Mouse (Mus musculus): ENCODE measurements at regions not wholly inside any gene's neighbourhood (a gene's known extent, or its start where the extent isn't known, plus 50 kb on each side); places are given as distances from the start of the nearest gene placed in this dataset.
A peak's percentile ranks its signal among the peaks of the same experiment; 100 is the strongest.
"Not testable (repeated sequence)": the region's sequence is repeated elsewhere in the genome, so short reads cannot be mapped to it uniquely, and the experiment has no call there.

DNA sequence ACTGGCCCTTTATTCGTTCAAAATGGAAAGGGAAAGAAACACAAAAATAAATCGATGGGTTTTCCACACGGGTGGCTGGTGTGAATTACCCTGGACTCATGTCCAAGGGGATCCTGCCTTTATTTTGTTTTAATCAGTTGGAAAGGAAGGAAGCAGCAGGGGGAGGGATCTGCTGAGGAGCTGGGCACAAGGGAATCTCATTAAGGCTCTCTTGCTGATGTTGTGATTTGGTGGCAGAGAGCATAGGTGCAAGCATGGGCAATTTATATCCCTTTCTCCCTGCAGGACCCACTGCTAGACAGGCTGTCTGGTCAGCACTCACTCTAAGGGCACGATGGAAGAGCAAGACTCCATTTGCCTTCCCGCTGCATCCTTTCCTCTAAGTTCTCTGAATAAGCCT lies 469.2 kb downstream of the Epha7 start:
- DNase-seq (ENCODE audit: low spot score in 2 of 2): no peak
- Histone ChIP-seq H3K27ac (no peak overlapping the region), H3K4me3 (no peak overlapping the region)
- TF ChIP-seq CTCF (conservative IDR thresholded peaks at IDR 0.05): no peak

DNA sequence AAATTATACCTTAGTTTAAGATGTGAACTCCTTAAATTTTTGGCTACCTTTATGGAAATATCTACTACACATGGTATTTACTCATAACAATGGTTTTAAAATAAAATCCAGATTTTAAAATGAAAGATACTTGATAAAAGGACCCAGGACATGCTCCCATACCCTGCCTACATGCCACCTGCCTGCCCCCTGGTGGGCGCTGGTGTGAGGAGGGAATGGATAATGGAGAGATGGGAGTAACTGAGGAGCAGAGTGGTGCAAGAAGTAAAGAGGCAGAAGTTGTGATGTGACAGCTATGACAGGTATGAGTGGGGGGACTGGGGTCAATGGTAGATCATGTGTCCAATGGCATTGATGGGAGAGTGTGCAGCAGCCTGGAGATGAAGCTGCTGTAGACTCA lies 488.4 kb downstream of the Epha7 start:
- peak; percentile 64 for TF ChIP-seq CTCF (conservative IDR thresholded peaks at IDR 0.05)

DNA sequence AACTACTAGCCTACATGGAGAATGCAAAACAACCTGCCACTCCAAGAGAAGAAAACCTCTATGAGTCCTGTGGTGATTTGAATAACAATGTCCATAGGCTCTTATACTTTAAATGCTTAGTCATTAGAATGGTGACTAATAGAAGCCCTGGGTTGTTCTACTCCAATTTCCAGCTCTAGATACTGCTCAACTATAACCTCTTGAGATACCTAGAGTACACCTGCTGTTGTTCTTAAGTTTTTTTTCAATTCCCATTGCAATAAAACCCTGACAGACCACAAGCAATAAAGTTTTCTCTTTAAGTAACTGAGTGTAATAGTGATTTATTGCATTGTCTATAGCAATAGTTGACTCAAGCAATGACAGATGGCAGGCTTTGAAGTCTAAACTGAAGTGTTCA lies 491.0 kb downstream of the Epha7 start:
- no peak for TF ChIP-seq CTCF (conservative IDR thresholded peaks at IDR 0.05)
- DNase-seq (ENCODE audit: low spot score in 2 of 2): no peak
- no peak overlapping the region for H3K4me3 ChIP-seq
- H3K27ac ChIP-seq: no peak overlapping the region

More for the DNA sequence above, 488.4 kb downstream of the Epha7 start:
- Histone ChIP-seq H3K4me3 (no peak overlapping the region), H3K27ac (no peak overlapping the region)
- DNase-seq (ENCODE audit: low spot score in 2 of 2): no peak

DNA sequence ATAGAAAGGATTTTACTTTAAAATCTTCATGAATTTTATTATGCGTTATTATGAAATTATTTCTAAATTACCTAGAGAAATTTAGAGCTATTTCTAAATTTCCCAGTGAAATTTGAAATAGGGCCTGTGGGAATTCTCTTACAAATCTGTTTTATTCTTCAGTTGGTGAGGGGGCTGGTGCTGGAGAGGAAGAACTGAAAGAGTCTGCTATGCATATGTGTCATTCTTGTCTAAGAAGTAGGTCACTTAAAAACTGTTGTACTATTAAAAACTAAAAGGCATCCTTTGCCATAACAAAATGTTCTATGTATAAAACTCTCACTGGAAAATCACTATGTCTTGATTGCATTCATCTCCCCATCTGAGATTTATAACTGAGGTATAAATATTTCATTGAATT lies 494.3 kb downstream of the Epha7 start:
- DNase-seq (ENCODE audit: low spot score in 2 of 2): no peak
- no peak for TF ChIP-seq CTCF (conservative IDR thresholded peaks at IDR 0.05)
- Histone ChIP-seq H3K27ac (no peak overlapping the region), H3K4me3 (no peak overlapping the region)

DNA sequence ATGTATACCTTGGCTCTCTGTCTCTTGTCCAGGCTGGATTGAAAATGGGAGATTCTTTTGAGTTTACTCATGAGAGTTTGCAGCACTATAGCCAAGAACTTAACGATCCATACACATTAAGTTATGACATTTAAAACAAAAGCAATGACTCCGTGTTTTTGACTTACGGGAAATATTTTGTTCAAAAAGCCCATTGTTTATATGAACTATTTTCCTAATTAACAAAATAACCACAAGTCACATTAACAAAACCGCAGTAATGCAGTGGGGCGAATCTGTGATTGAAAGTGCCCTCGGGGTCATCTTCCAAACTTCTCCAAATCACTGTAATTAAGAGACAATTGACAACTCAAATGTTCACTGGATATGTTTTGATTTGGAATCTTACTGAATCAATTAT lies 511.0 kb downstream of the Epha7 start:
- DNase-seq (ENCODE audit: low spot score in 2 of 2): no peak
- no peak for TF ChIP-seq CTCF (conservative IDR thresholded peaks at IDR 0.05)

DNA sequence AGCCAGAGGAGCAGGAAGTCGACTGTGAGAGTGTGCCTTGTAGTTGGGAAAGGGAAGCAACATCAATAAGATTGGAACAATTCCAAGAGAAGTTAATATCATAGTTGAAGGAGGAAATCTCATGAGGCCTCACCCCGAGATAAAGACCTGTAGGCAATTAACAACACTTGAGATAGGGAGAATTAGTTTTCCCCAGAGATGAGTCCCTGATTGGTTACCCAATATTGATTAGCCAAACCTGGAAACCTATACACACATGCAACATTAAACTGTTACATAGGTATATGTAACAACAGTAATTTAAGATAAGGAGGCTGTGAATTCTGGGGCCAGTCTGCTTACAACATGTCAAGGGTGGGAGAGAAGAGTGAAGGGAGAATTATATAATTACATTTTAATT lies 516.2 kb downstream of the Epha7 start:
- no peak for DNase-seq (ENCODE audit: low spot score in 2 of 2)
- no peak overlapping the region for H3K27ac ChIP-seq
- no peak for TF ChIP-seq CTCF (conservative IDR thresholded peaks at IDR 0.05)
- no peak overlapping the region for H3K4me3 ChIP-seq

More for the DNA sequence above, 511.0 kb downstream of the Epha7 start:
- Histone ChIP-seq H3K4me3 (no peak overlapping the region), H3K27ac (no peak overlapping the region)

DNA sequence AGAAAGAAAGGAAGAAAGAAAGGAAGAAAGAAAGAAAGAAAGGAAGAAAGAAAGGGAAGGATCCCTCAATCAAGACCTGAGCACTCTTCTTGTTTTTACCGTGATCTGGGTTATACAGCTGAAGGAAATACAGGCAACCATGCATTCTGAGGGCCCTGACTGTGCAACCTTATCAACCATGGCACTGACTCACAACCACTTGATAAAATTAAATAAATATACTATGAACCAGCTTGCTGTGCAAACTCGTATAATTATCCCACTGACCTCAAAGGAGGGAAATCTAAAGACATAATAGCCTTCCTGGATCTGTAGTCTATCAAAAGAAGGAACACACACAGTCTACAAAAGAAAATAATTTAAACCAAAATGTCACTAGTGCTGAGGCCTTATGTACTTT lies 518.8 kb downstream of the Epha7 start:
- no peak overlapping the region for H3K27ac ChIP-seq
- no peak overlapping the region for H3K4me3 ChIP-seq
- DNase-seq (ENCODE audit: low spot score in 2 of 2): no peak
- TF ChIP-seq CTCF (conservative IDR thresholded peaks at IDR 0.05): no peak

DNA sequence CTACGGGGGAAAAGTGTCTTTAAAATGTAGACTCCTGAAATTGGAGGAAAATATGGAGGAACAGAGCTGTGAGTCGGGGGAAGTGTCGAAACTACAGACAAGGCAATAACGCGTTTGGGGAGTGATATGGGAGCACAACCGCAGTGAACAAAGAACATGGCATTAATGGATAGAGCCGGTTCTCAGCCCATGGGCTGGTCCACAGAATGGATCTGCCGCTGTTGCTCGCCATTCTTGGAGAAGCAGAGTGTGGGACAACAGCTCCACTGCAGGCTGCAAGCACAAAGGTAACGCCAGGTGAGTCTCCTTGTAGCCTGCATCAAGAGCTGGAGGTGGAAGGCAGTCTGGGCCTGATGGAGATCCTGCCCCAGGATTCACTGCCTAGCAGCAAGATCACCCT lies 524.3 kb downstream of the Epha7 start:
- no peak overlapping the region for H3K27ac ChIP-seq
- TF ChIP-seq CTCF (conservative IDR thresholded peaks at IDR 0.05): no peak
- DNase-seq (ENCODE audit: low spot score in 2 of 2): no peak
- no peak overlapping the region for H3K4me3 ChIP-seq

DNA sequence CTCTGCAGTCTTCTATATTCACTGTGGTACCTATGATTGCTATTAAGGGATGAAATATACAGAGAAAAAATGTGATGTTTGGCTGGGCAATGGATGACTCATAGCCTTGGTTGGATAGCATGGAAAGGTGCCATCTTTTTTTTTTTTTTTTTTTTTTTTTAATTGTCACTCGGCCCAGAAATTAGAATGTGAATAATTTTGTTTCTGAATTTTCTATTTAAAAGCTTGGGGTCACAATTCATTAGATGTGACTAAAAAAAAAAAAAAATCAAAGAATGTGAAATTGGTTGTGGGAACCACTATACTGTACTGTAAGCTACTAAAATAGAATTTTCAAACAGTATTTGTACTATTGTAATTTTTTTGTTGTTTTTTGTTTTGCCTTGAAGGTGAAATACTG lies 549.3 kb downstream of the Epha7 start:
- TF ChIP-seq CTCF (conservative IDR thresholded peaks at IDR 0.05): no peak
- Histone ChIP-seq H3K4me3 (no peak overlapping the region), H3K27ac (no peak overlapping the region)
- DNase-seq (ENCODE audit: low spot score in 2 of 2): no peak

DNA sequence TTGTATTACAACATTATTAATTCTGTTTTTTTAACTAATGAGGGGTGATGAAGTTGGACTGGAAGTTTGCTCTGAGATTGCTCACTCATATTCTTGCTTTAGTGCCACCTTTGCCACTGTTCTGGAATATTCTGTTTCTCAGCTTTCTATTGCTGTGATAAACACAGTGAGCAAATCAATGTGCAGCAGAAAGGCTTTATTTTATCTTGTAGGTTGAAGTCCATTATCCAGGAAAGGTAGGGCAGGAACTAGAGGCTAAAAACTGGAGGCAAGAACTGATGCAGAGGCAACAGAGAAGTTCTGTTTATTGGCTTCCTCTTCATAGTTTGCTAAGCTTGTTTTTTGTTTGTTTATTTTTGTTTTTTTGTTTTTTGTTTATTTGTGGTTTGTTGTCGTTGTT lies 576.4 kb downstream of the Epha7 start:
- Histone ChIP-seq H3K4me3 (no peak overlapping the region), H3K27ac (no peak overlapping the region)
- DNase-seq (ENCODE audit: low spot score in 2 of 2): no peak
- no peak for TF ChIP-seq CTCF (conservative IDR thresholded peaks at IDR 0.05)

DNA sequence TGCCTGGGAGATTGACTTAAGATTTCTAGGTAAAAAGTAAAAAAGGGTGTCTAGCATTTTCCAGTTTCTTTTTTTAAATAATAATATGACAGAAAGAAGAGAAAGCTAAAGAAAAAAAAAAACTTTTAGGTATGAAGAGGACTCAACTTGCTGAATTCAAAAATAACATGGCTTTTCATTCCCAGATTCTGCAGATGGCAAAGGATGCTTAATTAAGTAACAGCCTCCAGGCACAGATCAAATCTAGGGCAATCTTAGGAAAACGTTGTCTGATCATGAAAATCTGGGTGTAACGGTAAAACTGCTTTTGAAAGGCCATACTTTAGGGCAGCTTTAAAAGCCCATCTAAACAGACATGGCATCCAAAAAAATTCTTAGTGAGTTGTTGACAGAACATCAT lies 577.4 kb downstream of the Epha7 start:
- TF ChIP-seq CTCF (conservative IDR thresholded peaks at IDR 0.05): no peak
- Histone ChIP-seq H3K27ac (no peak overlapping the region), H3K4me3 (no peak overlapping the region)
- no peak for DNase-seq (ENCODE audit: low spot score in 2 of 2)

DNA sequence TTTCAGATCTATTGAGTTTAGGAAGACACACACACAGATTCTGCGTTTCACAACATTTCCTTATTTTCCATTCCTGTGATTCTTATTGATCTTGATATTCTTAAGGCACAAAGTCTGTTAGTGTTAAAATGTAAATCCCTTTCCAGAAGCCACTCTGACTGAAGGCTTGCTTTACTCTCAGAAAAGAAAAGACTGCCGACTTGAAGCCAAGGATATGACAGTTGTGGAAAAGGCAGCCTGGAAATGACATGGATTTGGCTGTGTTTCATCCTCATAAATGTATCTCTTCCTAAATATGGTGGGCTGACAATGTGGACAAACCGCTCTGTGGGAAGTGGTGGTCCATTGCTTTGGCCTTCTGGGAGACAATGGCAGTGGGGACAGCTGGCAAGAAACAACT lies 589.2 kb downstream of the Epha7 start:
- no peak for TF ChIP-seq CTCF (conservative IDR thresholded peaks at IDR 0.05)
- H3K4me3 ChIP-seq: no peak overlapping the region
- no peak overlapping the region for H3K27ac ChIP-seq
- no peak for DNase-seq (ENCODE audit: low spot score in 2 of 2)

DNA sequence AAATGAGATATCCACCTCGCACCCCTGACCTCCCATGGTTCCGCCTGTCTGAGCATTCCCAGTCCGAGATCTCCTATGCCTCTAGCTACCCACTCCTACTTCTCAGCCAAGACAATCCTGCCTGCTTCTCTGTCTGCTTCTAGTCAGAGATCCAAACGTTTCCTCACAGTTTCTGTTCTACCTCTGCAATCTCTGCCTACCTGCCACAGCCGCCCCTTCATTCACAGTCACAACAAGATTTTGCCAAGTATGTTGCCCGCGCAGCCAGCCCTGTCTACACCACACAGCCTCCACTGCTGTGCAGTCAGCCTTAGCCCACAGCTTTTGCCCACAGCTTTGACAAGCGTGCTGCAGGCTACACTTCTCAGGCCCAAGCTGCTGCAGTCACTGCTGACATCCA lies 601.7 kb downstream of the Epha7 start:
- Histone ChIP-seq H3K27ac (no peak overlapping the region), H3K4me3 (no peak overlapping the region)
- no peak for DNase-seq (ENCODE audit: low spot score in 2 of 2)
- no peak for TF ChIP-seq CTCF (conservative IDR thresholded peaks at IDR 0.05)

DNA sequence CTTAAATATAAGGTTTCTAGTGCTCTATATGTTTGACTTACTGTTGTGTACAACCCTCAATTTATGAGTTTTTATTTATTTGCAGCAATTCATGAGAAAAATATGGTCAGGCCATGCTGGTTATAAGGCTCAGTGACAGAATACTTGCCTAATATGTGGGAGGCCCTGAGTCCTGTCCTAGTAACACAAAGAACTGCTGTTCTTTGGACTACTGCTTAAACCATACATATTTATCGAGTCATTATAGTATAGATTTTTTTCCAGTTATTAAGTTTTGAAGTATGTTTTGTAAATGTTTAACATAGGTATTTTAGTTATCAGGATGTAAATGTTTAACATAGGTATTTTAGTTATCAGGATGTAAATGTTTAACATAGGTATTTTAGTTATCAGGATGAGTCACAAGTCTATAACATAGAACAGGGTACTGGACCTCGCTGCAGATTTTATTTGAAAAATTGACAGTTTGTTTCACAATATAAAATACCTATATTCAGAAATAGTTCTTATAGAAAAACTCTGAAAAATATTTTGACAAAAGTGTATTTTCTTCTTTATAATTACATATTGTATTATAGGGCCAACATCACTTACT lies 607.4 kb downstream of the Epha7 start:
- no peak overlapping the region for H3K4me3 ChIP-seq
- no peak for DNase-seq (ENCODE audit: low spot score in 2 of 2)
- TF ChIP-seq CTCF (conservative IDR thresholded peaks at IDR 0.05): no peak
- H3K27ac ChIP-seq: no peak overlapping the region

DNA sequence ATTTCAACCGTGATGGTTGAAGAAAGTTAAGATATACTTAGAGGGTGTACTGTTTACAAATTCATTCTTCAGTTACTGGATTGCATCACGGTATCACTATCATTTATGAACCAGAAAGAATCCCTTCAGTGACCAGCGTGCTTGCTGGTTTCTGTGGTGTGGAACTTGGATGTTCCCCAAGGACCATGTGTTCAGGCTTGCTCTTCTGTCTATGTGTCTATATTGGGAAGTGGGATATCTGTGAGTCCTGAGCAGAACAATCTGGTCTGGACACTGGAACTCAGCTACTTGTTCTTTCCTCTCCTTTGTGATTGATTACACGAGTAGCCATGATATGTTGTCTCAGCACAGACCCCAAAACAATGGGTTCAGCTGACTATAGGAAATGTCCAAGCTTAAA lies 618.6 kb downstream of the Epha7 start:
- not testable (repeated sequence) for DNase-seq (ENCODE audit: low spot score in 2 of 2); H3K27ac ChIP-seq; H3K4me3 ChIP-seq

Measured in layer of hippocampus, adult 2 months (tissue).